Mouse (Mus musculus): Measurements from ENCODE around the gene Slco4c1.

The Slco4c1 gene

GRCm38 (mm10) chr1:96871528-96872360 is at the start of gene Slco4c1:
TSS of gene Slco4c1 (minus strand) at chr1:96872171.
- no peak for DNase-seq (ENCODE audit: low spot score)

GRCm38 (mm10) chr1:96917333-96917732 is 45.4 kb upstream of the Slco4c1 start:
- no peak for DNase-seq (ENCODE audit: low spot score)

GRCm38 (mm10) chr1:96883788-96884187 is 11.8 kb upstream of the Slco4c1 start:
- DNase-seq (ENCODE audit: low spot score), result no peak

GRCm38 (mm10) chr1:96878572-96878971 is 6.6 kb upstream of the Slco4c1 start:
- DNase-seq (ENCODE audit: low spot score), result no peak

- DNase-seq (ENCODE audit: low spot score), result no peak
These were observed 4.1 kb upstream of the Slco4c1 start for GRCm38 (mm10) chr1:96876076-96876475.

GRCm38 (mm10) chr1:96874636-96875035 is 2.7 kb upstream of the Slco4c1 start:
- DNase-seq (ENCODE audit: low spot score), result no peak

- DNase-seq (ENCODE audit: low spot score), result no peak
These were observed 356 bp upstream of the Slco4c1 start for GRCm38 (mm10) chr1:96872361-96872693.

GRCm38 (mm10) chr1:96870764-96871307 is 1.1 kb downstream of the Slco4c1 start:
- no peak for DNase-seq (ENCODE audit: low spot score)

GRCm38 (mm10) chr1:96868722-96869121 is 3.2 kb downstream of the Slco4c1 start:
- DNase-seq (ENCODE audit: low spot score), result no peak

- no peak for DNase-seq (ENCODE audit: low spot score)
These were observed 6.0 kb downstream of the Slco4c1 start for GRCm38 (mm10) chr1:96866002-96866401.

GRCm38 (mm10) chr1:96864120-96864519 is 7.9 kb downstream of the Slco4c1 start:
- no peak for DNase-seq (ENCODE audit: low spot score)

- no peak for DNase-seq (ENCODE audit: low spot score)
These were observed 11.8 kb downstream of the Slco4c1 start for GRCm38 (mm10) chr1:96859995-96860684.

- DNase-seq (ENCODE audit: low spot score), result no peak
These were observed 18.4 kb downstream of the Slco4c1 start for GRCm38 (mm10) chr1:96853541-96853940.

GRCm38 (mm10) chr1:96849101-96849500 is 22.9 kb downstream of the Slco4c1 start:
- no peak for DNase-seq (ENCODE audit: low spot score)

GRCm38 (mm10) chr1:96848606-96849005 is 23.4 kb downstream of the Slco4c1 start:
- no peak for DNase-seq (ENCODE audit: low spot score)

- DNase-seq (ENCODE audit: low spot score), result no peak
These were observed 25.2 kb downstream of the Slco4c1 start for GRCm38 (mm10) chr1:96846727-96847126.

- no peak for DNase-seq (ENCODE audit: low spot score)
These were observed 66.7 kb downstream of the Slco4c1 start for GRCm38 (mm10) chr1:96805287-96805727.

- no peak for DNase-seq (ENCODE audit: low spot score)
These were observed 70.4 kb downstream of the Slco4c1 start for GRCm38 (mm10) chr1:96801595-96801994.

GRCm38 (mm10) chr1:96794690-96795089 is 77.3 kb downstream of the Slco4c1 start:
- DNase-seq (ENCODE audit: low spot score), result no peak

- DNase-seq (ENCODE audit: low spot score), result no peak
These were observed 77.7 kb downstream of the Slco4c1 start for GRCm38 (mm10) chr1:96794290-96794689.

- no peak for DNase-seq (ENCODE audit: low spot score)
These were observed 82.7 kb downstream of the Slco4c1 start for GRCm38 (mm10) chr1:96789268-96789667.

- DNase-seq (ENCODE audit: low spot score), result no peak
These were observed 97.8 kb downstream of the Slco4c1 start for GRCm38 (mm10) chr1:96774174-96774573.

- DNase-seq (ENCODE audit: low spot score), result no peak
These were observed 98.3 kb downstream of the Slco4c1 start for GRCm38 (mm10) chr1:96773712-96774111.

Measured in T-cell, adult 2 months (primary cell).